Mouse (Mus musculus) erythroblast, embryonic 14.5 days (primary cell): Measurements from ENCODE around the gene Gins2. TPM values are rescaled to one million over a fixed set of nuclear protein-coding genes. Genes with fewer than 3 reads are reported as not detected.

ENCODE experiments used
- H3K27me3 ChIP-seq: 2 replicates; pipeline ENCODE4 v1.6.1; 2012; ENCODE audit warnings: inconsistent platforms; ENCODE audit not compliant: control insufficient read depth
- H3K36me3 ChIP-seq: 2 replicates; pipeline ENCODE4 v1.6.1; 2012; ENCODE audit warnings: mild to moderate bottlenecking, inconsistent platforms; ENCODE audit not compliant: control insufficient read depth
- H3K4me1 ChIP-seq: 2 replicates; pipeline ENCODE4 v1.6.1; 2012; ENCODE audit warnings: inconsistent platforms; ENCODE audit not compliant: control insufficient read depth
- H3K4me3 ChIP-seq: replicated peaks from 2 replicates; pipeline ENCODE3; 2012; ENCODE audit warnings: moderate library complexity, mild to moderate bottlenecking, inconsistent platforms
- H3K9me3 ChIP-seq: 2 replicates; pipeline ENCODE4 v1.6.1; 2012; ENCODE audit warnings: low read length, inconsistent platforms, mixed read lengths; ENCODE audit not compliant: control insufficient read depth
- GATA1 ChIP-seq: IDR thresholded peaks from 2 replicates; pipeline ENCODE4 v1.6.1; 2012; ENCODE audit warnings: low read length, inconsistent platforms, mixed read lengths
- TAL1 ChIP-seq: IDR thresholded peaks from 3 replicates; pipeline ENCODE4 v1.6.1; 2012; ENCODE audit warnings: low read length, inconsistent platforms, mixed read lengths
- polyA plus RNA-seq: library from polyadenylated mRNA; stranded (reverse); fragments of >175 nt; gene quantifications from 2 replicates; pipeline ENCODE4 v1.2.3, GENCODE M21; 2012

Gene Gins2
- polyA plus RNA-seq, 1 experiment, result 8.6 TPM

- H3K27me3 ChIP-seq, result no peaks in the 10 kb centered on the region
- TF ChIP-seq TAL1 (no peak), GATA1 (no peak)
- peaks cover 100% of the 10 kb centered on the region for H3K36me3 ChIP-seq
- peaks cover 49% of the 10 kb centered on the region for H3K4me1 ChIP-seq
- no peak overlapping the region for H3K4me3 ChIP-seq
- H3K9me3 ChIP-seq, result peaks cover 9% of the 10 kb centered on the region; the same call in 1 of the 2 replicates
Observed at GRCm38 (mm10) chr8:120563348-120563724, 25.8 kb downstream of the Gins2 start.

- no peaks in the 10 kb centered on the region for H3K27me3 ChIP-seq
- peaks cover 50% of the 10 kb centered on the region for H3K4me1 ChIP-seq
- H3K36me3 ChIP-seq, result peaks cover 100% of the 10 kb centered on the region
- no peak for TF ChIP-seq TAL1
- no peak for TF ChIP-seq GATA1
- H3K4me3 ChIP-seq, result no peak overlapping the region
- H3K9me3 ChIP-seq, result peaks cover 5% of the 10 kb centered on the region; the same call in 1 of the 2 replicates
Observed at GRCm38 (mm10) chr8:120562680-120563347, 26.3 kb downstream of the Gins2 start.

GRCm38 (mm10) chr8:120561539-120562435 lies 27.3 kb downstream of the Gins2 start:
- no peak overlapping the region for H3K4me3 ChIP-seq
- no peaks in the 10 kb centered on the region for H3K9me3 ChIP-seq
- peaks cover 60% of the 10 kb centered on the region for H3K4me1 ChIP-seq
- no peaks in the 10 kb centered on the region for H3K27me3 ChIP-seq
- peaks cover 100% of the 10 kb centered on the region for H3K36me3 ChIP-seq
- TF ChIP-seq GATA1 (no peak), TAL1 (no peak)

GRCm38 (mm10) chr8:120560535-120560934 lies 28.6 kb downstream of the Gins2 start:
- Histone ChIP-seq H3K27me3 (no peaks in the 10 kb centered on the region), H3K36me3 (peaks cover 100% of the 10 kb centered on the region), H3K9me3 (no peaks in the 10 kb centered on the region), H3K4me1 (peaks cover 73% of the 10 kb centered on the region), H3K4me3 (no peak overlapping the region)
- TF ChIP-seq TAL1 (no peak), GATA1 (no peak)

- TF ChIP-seq TAL1 (no peak), GATA1 (no peak)
- no peak overlapping the region for H3K4me3 ChIP-seq
- H3K36me3 ChIP-seq, result peaks cover 100% of the 10 kb centered on the region
- peaks cover 82% of the 10 kb centered on the region for H3K4me1 ChIP-seq
- H3K9me3 ChIP-seq, result no peaks in the 10 kb centered on the region
- H3K27me3 ChIP-seq, result no peaks in the 10 kb centered on the region
Observed at GRCm38 (mm10) chr8:120559654-120560053, 29.4 kb downstream of the Gins2 start.

GRCm38 (mm10) chr8:120558162-120558561 lies 30.9 kb downstream of the Gins2 start:
- Histone ChIP-seq H3K4me1 (peaks cover 93% of the 10 kb centered on the region), H3K36me3 (peaks cover 100% of the 10 kb centered on the region), H3K27me3 (no peaks in the 10 kb centered on the region), H3K9me3 (no peaks in the 10 kb centered on the region), H3K4me3 (no peak overlapping the region)
- no peak for TF ChIP-seq GATA1
- TF ChIP-seq TAL1, result no peak

GRCm38 (mm10) chr8:120557170-120557965 lies 31.7 kb downstream of the Gins2 start:
- Histone ChIP-seq H3K9me3 (no peaks in the 10 kb centered on the region), H3K27me3 (no peaks in the 10 kb centered on the region), H3K4me3 (no peak overlapping the region), H3K4me1 (peaks cover 93% of the 10 kb centered on the region), H3K36me3 (peaks cover 100% of the 10 kb centered on the region)
- TF ChIP-seq TAL1 (no peak), GATA1 (no peak)

GRCm38 (mm10) chr8:120556198-120556892 lies 32.8 kb downstream of the Gins2 start:
- peaks cover 89% of the 10 kb centered on the region for H3K4me1 ChIP-seq
- H3K4me3 ChIP-seq, result no peak overlapping the region
- no peaks in the 10 kb centered on the region for H3K27me3 ChIP-seq
- TF ChIP-seq TAL1 (no peak), GATA1 (no peak)
- peaks cover 100% of the 10 kb centered on the region for H3K36me3 ChIP-seq
- H3K9me3 ChIP-seq, result no peaks in the 10 kb centered on the region
